Mouse (Mus musculus) small intestine, adult 2 months (tissue): ENCODE measurements around the gene Arih1. TPM values are rescaled to one million over a fixed set of nuclear protein-coding genes. Genes with fewer than 3 reads are reported as not detected.

Experiments used
- H3K27ac ChIP-seq: fragments of 200-500 bp; 2 replicates; pipeline ENCODE4 v1.5.1; 2012; ENCODE audit warnings: low read depth, low read length, control low read depth, inconsistent platforms; ENCODE audit not compliant: insufficient read depth
- H3K27me3 ChIP-seq: fragments of 200-500 bp; 2 replicates; pipeline ENCODE4 v1.6.1; 2012; ENCODE audit warnings: mild to moderate bottlenecking, moderate library complexity, low read length, inconsistent platforms; ENCODE audit not compliant: control insufficient read depth, insufficient read depth
- H3K36me3 ChIP-seq: fragments of 200-500 bp; 2 replicates; pipeline ENCODE4 v1.6.1; 2012; ENCODE audit warnings: mild to moderate bottlenecking, low read length, control low read depth, inconsistent platforms; ENCODE audit not compliant: control insufficient read depth, insufficient read depth
- H3K4me1 ChIP-seq: fragments of 200-500 bp; 2 replicates; pipeline ENCODE4 v1.6.1; 2012; ENCODE audit warnings: low read length, inconsistent platforms, mixed read lengths; ENCODE audit not compliant: control insufficient read depth, insufficient read depth, insufficient read length
- H3K4me3 ChIP-seq: fragments of 200-500 bp; 2 replicates; pipeline ENCODE4 v1.5.1; 2012; ENCODE audit warnings: low read depth, mild to moderate bottlenecking, control low read depth, inconsistent platforms, low read length, moderate library complexity
- CTCF ChIP-seq: fragments of 200-500 bp; IDR thresholded peaks from 2 replicates; pipeline ENCODE4 v1.5.1; 2012; ENCODE audit warnings: low read depth, mild to moderate bottlenecking, control low read depth, inconsistent platforms, low read length, moderate library complexity, mixed read lengths; ENCODE audit not compliant: insufficient replicate concordance, insufficient read length; ENCODE audit errors: extremely low read depth
- POLR2A ChIP-seq: fragments of 200-500 bp; IDR thresholded peaks from 2 replicates; pipeline ENCODE4 v1.6.1; 2012; ENCODE audit warnings: low read depth, mild to moderate bottlenecking, control low read depth, inconsistent platforms, low read length, moderate library complexity
- WGBS: fragments of 180-500 bp; shearing (Covaris S2); methylation state at CpG from one replicate; pipeline ENCODE4 v1.1.7; 2018; 5-methylcytosine and 5-hydroxymethylcytosine counted together
- polyA plus RNA-seq: library from polyadenylated mRNA; depleted of rRNA; stranded (reverse); fragments of >200 nt; gene quantifications from 2 replicates; pipeline ENCODE4 v1.2.3, GENCODE M21; 2012

The Arih1 gene
- polyA plus RNA-seq, 1 experiment, result 22.1 TPM

DNA sequence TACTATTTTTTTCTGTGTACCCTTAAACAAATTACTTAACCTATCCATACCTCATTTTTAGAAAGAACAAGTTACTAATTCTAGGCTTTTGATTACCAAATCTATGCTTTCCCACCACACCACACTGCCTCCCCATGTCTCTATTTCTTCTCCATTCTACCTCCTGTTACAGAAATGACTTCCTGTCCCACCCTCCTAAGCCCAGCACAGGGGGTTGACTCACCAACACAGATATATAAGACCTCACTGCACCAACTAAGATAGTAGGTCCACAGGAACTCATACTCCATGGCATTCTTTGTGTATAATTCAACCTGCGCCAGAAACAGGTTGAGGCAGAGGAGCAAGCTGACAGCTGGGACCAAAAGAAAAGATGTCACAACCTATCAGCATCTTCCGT is 33.0 kb upstream of the Arih1 start:
- WGBS, result 81% methylated on average over 2 of the region's 2 CpGs
- no peaks in the 10 kb centered on the region for H3K27me3 ChIP-seq
- H3K4me3 ChIP-seq, result no peak overlapping the region
- H3K36me3 ChIP-seq, result no peaks in the 10 kb centered on the region
- H3K4me1 ChIP-seq, result no peaks in the 10 kb centered on the region
- H3K27ac ChIP-seq, result no peak overlapping the region
- TF ChIP-seq CTCF (no peak), POLR2A (no peak)

DNA sequence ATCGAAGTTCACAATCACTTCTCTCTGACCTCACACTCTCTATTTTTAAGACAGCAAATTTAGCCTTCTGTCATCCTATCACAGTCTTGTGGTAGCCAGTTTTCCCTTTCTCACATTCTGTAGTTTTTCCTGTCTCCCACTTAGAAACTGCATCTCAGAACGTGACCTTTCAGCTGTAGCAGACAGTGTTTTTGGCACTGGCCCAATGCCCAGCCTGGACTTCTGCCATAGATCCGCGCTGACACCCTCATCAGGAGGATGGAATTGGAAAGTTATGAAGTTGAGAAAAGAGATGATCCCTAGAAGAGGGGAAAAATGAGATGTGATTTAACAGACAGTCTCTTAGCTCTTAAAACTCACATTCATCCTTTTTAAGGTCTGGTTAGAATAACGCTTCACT is 32.6 kb upstream of the Arih1 start:
- Histone ChIP-seq H3K36me3 (no peaks in the 10 kb centered on the region), H3K4me1 (no peaks in the 10 kb centered on the region), H3K4me3 (no peak overlapping the region), H3K27ac (no peak overlapping the region), H3K27me3 (no peaks in the 10 kb centered on the region)
- WGBS, result 43% methylated on average over 5 of the region's 5 CpGs
- TF ChIP-seq POLR2A (no peak), CTCF (no peak)

DNA sequence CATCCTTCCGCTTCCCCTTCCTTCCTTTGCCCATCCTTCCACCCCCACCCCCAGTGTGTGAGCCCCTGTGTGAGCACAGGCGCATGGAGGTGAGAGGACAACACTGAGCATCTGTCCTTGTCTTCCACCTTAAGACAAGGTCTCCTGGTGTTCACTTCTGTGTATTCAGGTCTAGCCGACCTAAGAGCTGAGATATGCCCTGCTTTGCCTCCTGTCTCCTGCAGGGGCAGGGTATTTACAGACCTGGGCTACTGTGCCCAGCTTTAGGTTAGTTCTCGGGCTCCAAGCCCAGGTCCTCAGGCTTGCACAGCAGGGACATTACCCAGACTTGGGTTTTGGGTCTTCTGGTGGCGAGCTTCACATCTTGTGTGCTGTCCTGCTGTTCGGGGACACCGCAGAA is 30.7 kb upstream of the Arih1 start:
- Histone ChIP-seq H3K27ac (no peak overlapping the region), H3K4me3 (no peak overlapping the region), H3K36me3 (no peaks in the 10 kb centered on the region), H3K4me1 (no peaks in the 10 kb centered on the region), H3K27me3 (no peaks in the 10 kb centered on the region)
- no peak for TF ChIP-seq CTCF
- no peak for TF ChIP-seq POLR2A
- 52% methylated on average over 7 of the region's 7 CpGs for WGBS

DNA sequence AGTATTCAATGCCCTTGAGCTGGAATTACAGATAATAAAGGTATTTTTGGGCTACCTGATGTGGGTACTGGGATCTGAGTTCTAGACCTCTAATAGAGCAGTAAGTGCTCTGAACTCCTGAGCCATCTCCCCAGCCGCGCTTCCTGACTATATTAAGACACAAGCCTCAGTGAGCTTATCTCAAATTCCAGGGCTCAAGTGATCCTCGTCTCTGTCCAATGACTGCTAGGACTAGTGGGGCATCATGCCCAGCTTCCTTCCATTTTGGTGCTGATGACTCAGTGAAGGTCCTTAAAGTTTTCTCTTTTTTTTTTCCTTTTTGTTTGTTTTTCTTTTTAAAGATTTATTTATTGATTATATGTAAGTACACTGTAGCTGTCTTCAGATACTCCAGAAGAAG is 28.7 kb upstream of the Arih1 start:
- H3K4me3 ChIP-seq, result no peak overlapping the region
- WGBS, result 34% methylated on average over 3 of the region's 3 CpGs
- no peaks in the 10 kb centered on the region for H3K36me3 ChIP-seq
- H3K4me1 ChIP-seq, result no peaks in the 10 kb centered on the region
- no peak for TF ChIP-seq POLR2A
- TF ChIP-seq CTCF, result no peak
- no peak overlapping the region for H3K27ac ChIP-seq
- H3K27me3 ChIP-seq, result no peaks in the 10 kb centered on the region

DNA sequence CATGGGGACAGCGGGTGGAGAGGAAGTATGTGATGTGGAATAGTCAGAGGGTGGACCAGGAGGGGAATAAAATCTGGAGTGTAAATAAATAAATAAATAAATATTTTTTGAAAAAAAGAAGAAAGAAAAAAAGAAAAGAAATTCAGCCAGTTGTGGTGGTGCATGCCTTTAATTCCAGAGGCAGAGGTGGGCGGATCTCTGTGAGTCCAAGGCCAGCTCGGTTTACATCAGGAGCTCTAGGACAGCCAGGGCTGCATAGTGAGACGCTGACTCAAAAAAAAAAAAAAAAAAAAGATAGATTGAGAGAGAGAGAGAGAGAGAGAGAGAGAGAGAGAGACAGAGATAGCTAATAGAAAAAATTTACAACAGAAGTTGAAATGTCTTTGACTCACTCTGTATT is 26.0 kb upstream of the Arih1 start:
- 44% methylated on average over 4 of the region's 4 CpGs for WGBS
- no peak for TF ChIP-seq CTCF
- no peak for TF ChIP-seq POLR2A
- Histone ChIP-seq H3K4me1 (no peaks in the 10 kb centered on the region), H3K27me3 (no peaks in the 10 kb centered on the region), H3K27ac (no peak overlapping the region), H3K4me3 (no peak overlapping the region), H3K36me3 (no peaks in the 10 kb centered on the region)

DNA sequence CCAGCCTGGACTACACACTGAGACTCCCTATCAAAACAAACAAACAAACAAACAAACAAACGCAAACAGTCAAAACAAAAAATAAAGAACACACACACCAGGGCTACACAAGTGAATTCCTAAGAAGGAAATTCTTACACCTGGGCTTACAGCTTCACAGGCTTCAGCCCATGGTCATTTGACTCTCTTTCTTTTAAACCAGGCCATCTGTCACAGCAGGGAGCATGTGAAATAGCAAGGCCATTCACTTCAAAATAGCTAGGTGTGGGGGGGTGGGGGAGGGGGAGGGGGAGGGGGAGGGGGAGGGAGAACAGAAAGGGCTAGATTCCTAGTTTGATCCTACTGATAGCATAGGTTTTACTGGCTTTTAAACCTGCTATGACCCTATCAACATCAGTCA is 21.7 kb upstream of the Arih1 start:
- TF ChIP-seq CTCF (no peak), POLR2A (no peak)
- H3K27me3 ChIP-seq, result no peaks in the 10 kb centered on the region
- no peaks in the 10 kb centered on the region for H3K36me3 ChIP-seq
- WGBS, result 67% methylated on average over 1 of the region's 1 CpGs
- H3K27ac ChIP-seq, result no peak overlapping the region
- H3K4me3 ChIP-seq, result no peak overlapping the region
- H3K4me1 ChIP-seq, result peaks cover 1% of the 10 kb centered on the region; the same call in 1 of the 2 replicates

DNA sequence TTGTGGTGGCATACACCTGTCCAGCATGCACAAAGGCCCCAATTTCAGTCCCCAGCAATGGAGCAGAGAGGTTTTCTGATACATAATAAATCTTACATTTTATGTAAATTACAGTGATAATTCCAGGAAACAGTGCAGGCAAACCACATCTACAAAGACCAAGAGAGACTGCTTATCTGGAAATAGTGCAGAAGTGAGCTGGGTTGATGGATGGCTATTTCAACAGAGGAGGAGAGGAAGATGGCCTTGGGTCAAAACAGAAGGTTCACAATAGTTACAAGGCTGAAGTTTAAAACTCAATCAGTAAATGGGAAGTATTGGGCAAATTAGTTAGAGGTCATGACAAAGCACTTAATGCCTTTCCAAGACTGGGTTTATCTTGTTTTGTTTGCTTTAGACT is 913 bp upstream of the Arih1 start:
- TF ChIP-seq CTCF (no peak), POLR2A (no peak)
- Histone ChIP-seq H3K27ac (peak overlapping the region; percentile 97), H3K36me3 (no peaks in the 10 kb centered on the region), H3K4me1 (no peaks in the 10 kb centered on the region), H3K27me3 (no peaks in the 10 kb centered on the region), H3K4me3 (no peak overlapping the region)

DNA sequence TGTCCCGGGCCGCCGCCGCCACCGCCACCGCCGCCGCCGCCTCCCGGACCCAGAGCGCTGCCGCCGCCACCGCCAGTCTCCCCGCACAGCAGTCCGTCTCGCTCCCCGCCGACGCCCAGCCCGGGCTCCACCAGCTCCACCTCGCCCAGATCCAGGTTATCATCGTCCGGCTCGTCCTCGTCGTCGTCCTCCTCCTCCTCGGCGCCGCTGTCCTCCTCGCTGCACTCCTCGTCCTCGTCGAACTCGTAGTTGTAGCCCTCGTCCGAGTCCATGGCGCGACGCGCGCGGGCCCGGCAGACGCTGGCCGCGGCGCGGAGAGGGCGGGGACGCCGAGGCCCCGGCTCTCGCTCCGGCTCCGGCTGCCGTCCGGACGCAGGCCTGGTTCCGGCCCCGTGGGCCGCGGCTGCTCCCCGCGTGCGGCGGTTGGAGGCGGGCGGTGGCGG is 321 bp downstream of the Arih1 start:
- H3K27me3 ChIP-seq, result no peaks in the 10 kb centered on the region

More for the DNA sequence above, 321 bp downstream of the Arih1 start:
- Histone ChIP-seq H3K4me1 (no peaks in the 10 kb centered on the region), H3K4me3 (peak overlapping the region; percentile 91), H3K27ac (peak overlapping the region; percentile 95), H3K36me3 (no peaks in the 10 kb centered on the region)
- WGBS, result 1% methylated on average over 71 of the region's 71 CpGs
- TF ChIP-seq CTCF (no peak), POLR2A (no peak)
